Mouse (Mus musculus) WW6 (cell line): ENCODE results near the gene Ccn5.

Experiments
- DNase-seq: peaks from one replicate; pipeline ENCODE4 v3.0.0-alpha.2; 2013; ENCODE audit warnings: low read depth, low spot score

Gene Ccn5

GRCm38 (mm10) chr2:163820607-163821006, at the start of gene Ccn5:
Ccn5 (plus strand) TSS chr2:163820861.
- no peak for DNase-seq

GRCm38 (mm10) chr2:163776661-163777060, 44.0 kb upstream of the Ccn5 start:
- no peak for DNase-seq

- no peak for DNase-seq
Measured at GRCm38 (mm10) chr2:163777061-163777460, 43.6 kb upstream of the Ccn5 start.

- DNase-seq = no peak
Measured at GRCm38 (mm10) chr2:163778896-163779295, 41.8 kb upstream of the Ccn5 start.

- no peak for DNase-seq
Measured at GRCm38 (mm10) chr2:163783368-163783767, 37.3 kb upstream of the Ccn5 start.

GRCm38 (mm10) chr2:163783901-163784300, 36.8 kb upstream of the Ccn5 start:
- DNase-seq = no peak

GRCm38 (mm10) chr2:163787086-163787485, 33.6 kb upstream of the Ccn5 start:
- DNase-seq = no peak

- no peak for DNase-seq
Measured at GRCm38 (mm10) chr2:163787709-163788108, 33.0 kb upstream of the Ccn5 start.

GRCm38 (mm10) chr2:163788484-163788883, 32.2 kb upstream of the Ccn5 start:
- no peak for DNase-seq

- no peak for DNase-seq
Measured at GRCm38 (mm10) chr2:163798411-163798810, 22.2 kb upstream of the Ccn5 start.

- DNase-seq = no peak
Measured at GRCm38 (mm10) chr2:163800832-163801231, 19.8 kb upstream of the Ccn5 start.

- DNase-seq = no peak
Measured at GRCm38 (mm10) chr2:163801406-163801805, 19.3 kb upstream of the Ccn5 start.

GRCm38 (mm10) chr2:163803838-163804237, 16.8 kb upstream of the Ccn5 start:
- no peak for DNase-seq

GRCm38 (mm10) chr2:163809166-163809565, 11.5 kb upstream of the Ccn5 start:
- no peak for DNase-seq

- DNase-seq = no peak
Measured at GRCm38 (mm10) chr2:163809704-163810103, 11.0 kb upstream of the Ccn5 start.

- no peak for DNase-seq
Measured at GRCm38 (mm10) chr2:163813077-163813476, 7.6 kb upstream of the Ccn5 start.

GRCm38 (mm10) chr2:163814739-163815465, 5.8 kb upstream of the Ccn5 start:
- DNase-seq = no peak

GRCm38 (mm10) chr2:163823248-163823647, 2.6 kb downstream of the Ccn5 start:
- no peak for DNase-seq

- no peak for DNase-seq
Measured at GRCm38 (mm10) chr2:163823771-163824170, 3.1 kb downstream of the Ccn5 start.

GRCm38 (mm10) chr2:163825861-163826260, 5.2 kb downstream of the Ccn5 start:
- DNase-seq = no peak

GRCm38 (mm10) chr2:163826494-163826893, 5.8 kb downstream of the Ccn5 start:
- DNase-seq = no peak

GRCm38 (mm10) chr2:163831163-163831562, 10.5 kb downstream of the Ccn5 start:
- no peak for DNase-seq

- no peak for DNase-seq
Measured at GRCm38 (mm10) chr2:163838043-163838442, 17.4 kb downstream of the Ccn5 start.

GRCm38 (mm10) chr2:163839519-163839918, 18.9 kb downstream of the Ccn5 start:
- DNase-seq = no peak
